Mouse (Mus musculus) MEL (cell line): ENCODE data around the gene Smyd3. TPM values are rescaled to one million over a fixed set of nuclear protein-coding genes. Genes with fewer than 3 reads are reported as not detected.
A peak's percentile ranks its signal among the peaks of the same experiment; 100 is the strongest.

Experiments used
- DNase-seq: peaks from one replicate; pipeline ENCODE4 v3.0.0; 2011; ENCODE audit warnings: low read depth, low spot score
- H3K27ac ChIP-seq: 2 replicates; pipeline ENCODE4 v1.5.1; 2012; ENCODE audit warnings: low read depth, mild to moderate bottlenecking, control low read depth, low read length, moderate library complexity; ENCODE audit not compliant: control insufficient read depth
- H3K27me3 ChIP-seq, 2 experiments: fragments of 150-350 bp in 1 of 2; sonication (generic) in 1 of 2; 2 replicates each; pipeline ENCODE4 v1.6.1; 2012; ENCODE audit warnings: low read length in 2 of 2, mild to moderate bottlenecking in 2 of 2, improper control_type of control experiment in 1 of 2, moderate library complexity in 1 of 2; ENCODE audit not compliant: insufficient read depth in 2 of 2, control insufficient read depth in 1 of 2
- H3K36me3 ChIP-seq, 2 experiments: 2 replicates each; pipeline ENCODE4 v1.6.1; 2012 to 2014; ENCODE audit warnings: low read length in 2 of 2, improper control_type of control experiment in 1 of 2, inconsistent platforms in 1 of 2, mild to moderate bottlenecking in 1 of 2; ENCODE audit not compliant: insufficient read depth in 2 of 2, control insufficient read depth in 1 of 2
- H3K4me1 ChIP-seq, 2 experiments: fragments of 150-350 bp in 1 of 2; sonication (generic) in 1 of 2; 2 replicates each; pipeline ENCODE4 v1.6.1; 2012; ENCODE audit warnings: low read length in 2 of 2, improper control_type of control experiment in 1 of 2, mild to moderate bottlenecking in 1 of 2; ENCODE audit not compliant: insufficient read depth in 2 of 2, control insufficient read depth in 1 of 2
- H3K4me3 ChIP-seq, 2 experiments: fragments of 150-350 bp in 1 of 2; sonication (generic) in 1 of 2; 2 replicates each; pipeline ENCODE4 v1.5.1; 2012; ENCODE audit warnings: low read depth in 2 of 2, low read length in 2 of 2, mild to moderate bottlenecking in 2 of 2, moderate library complexity in 2 of 2, control low read depth in 1 of 2, improper control_type of control experiment in 1 of 2; ENCODE audit not compliant: control insufficient read depth in 1 of 2, insufficient read depth in 1 of 2
- H3K79me2 ChIP-seq: 2 replicates; pipeline ENCODE4 v1.6.1; 2012; ENCODE audit warnings: mild to moderate bottlenecking, low read length, moderate library complexity; ENCODE audit not compliant: control insufficient read depth, poor library complexity, insufficient read depth
- H3K9ac ChIP-seq: 2 replicates; pipeline ENCODE4 v1.6.1; 2012; ENCODE audit warnings: low read depth, mild to moderate bottlenecking, control low read depth, low read length, moderate library complexity; ENCODE audit not compliant: control insufficient read depth, poor library complexity, severe bottlenecking
- H3K9me3 ChIP-seq: fragments of 150-350 bp; sonication (generic); replicated peaks from 2 replicates; pipeline ENCODE4 v1.6.1; 2012; ENCODE audit warnings: mild to moderate bottlenecking, low read length, improper control_type of control experiment, moderate library complexity; ENCODE audit not compliant: insufficient read depth
- E2F4 ChIP-seq: IDR thresholded peaks from 2 replicates; pipeline ENCODE4 v1.6.1; 2011; ENCODE audit warnings: low read depth, low read length, improper control_type of control experiment, borderline replicate concordance
- ELF1 ChIP-seq: IDR thresholded peaks from 2 replicates; pipeline ENCODE4 v1.6.1; 2014; ENCODE audit warnings: low read depth, mild to moderate bottlenecking, inconsistent platforms, low read length, improper control_type of control experiment, moderate library complexity
- EP300 ChIP-seq, 2 experiments: IDR thresholded peaks; 2 replicates each; pipeline ENCODE4 v1.6.1; 2011; ENCODE audit warnings: improper control_type of control experiment in 2 of 2, low read length in 2 of 2, low read depth in 1 of 2, mild to moderate bottlenecking in 1 of 2
- GATA1 ChIP-seq: IDR thresholded peaks from 2 replicates; pipeline ENCODE4 v1.6.1; 2011; ENCODE audit warnings: low read depth, low read length, improper control_type of control experiment
- HCFC1 ChIP-seq: IDR thresholded peaks from 2 replicates; pipeline ENCODE4 v1.6.1; 2012; ENCODE audit warnings: low read depth, mild to moderate bottlenecking, inconsistent platforms, low read length, improper control_type of control experiment, moderate library complexity
- MEF2A ChIP-seq: IDR thresholded peaks from 2 replicates; pipeline ENCODE4 v1.6.1; 2014; ENCODE audit warnings: low read depth, mild to moderate bottlenecking, inconsistent platforms, low read length, improper control_type of control experiment; ENCODE audit not compliant: poor library complexity, insufficient replicate concordance, severe bottlenecking; ENCODE audit errors: extremely low read depth
- NRF1 ChIP-seq: IDR thresholded peaks from 2 replicates; pipeline ENCODE4 v1.6.1; 2014; ENCODE audit warnings: low read depth, mild to moderate bottlenecking, inconsistent platforms, low read length, improper control_type of control experiment, moderate library complexity; ENCODE audit not compliant: poor library complexity, insufficient read depth, severe bottlenecking
- POLR2A ChIP-seq, 2 experiments: IDR thresholded peaks; 2 replicates each; pipeline ENCODE4 v1.6.1; 2011 to 2012; ENCODE audit warnings: low read length in 2 of 2, mild to moderate bottlenecking in 2 of 2, control low read depth in 1 of 2, improper control_type of control experiment in 1 of 2, low read depth in 1 of 2, moderate library complexity in 1 of 2; ENCODE audit not compliant: control insufficient read depth in 1 of 2, insufficient read depth in 1 of 2, poor library complexity in 1 of 2
- POLR2AphosphoS2 ChIP-seq: IDR thresholded peaks from 2 replicates; pipeline ENCODE4 v1.6.1; 2011; ENCODE audit warnings: low read length, improper control_type of control experiment
- RCOR1 ChIP-seq: IDR thresholded peaks from 2 replicates; pipeline ENCODE4 v1.6.1; 2012; ENCODE audit warnings: low read depth, mild to moderate bottlenecking, inconsistent platforms, low read length, improper control_type of control experiment
- SIN3A ChIP-seq: IDR thresholded peaks from 2 replicates; pipeline ENCODE4 v1.6.1; 2012; ENCODE audit warnings: low read length, improper control_type of control experiment, inconsistent platforms
- TAL1 ChIP-seq: IDR thresholded peaks from 2 replicates; pipeline ENCODE4 v1.6.1; 2012; ENCODE audit warnings: mild to moderate bottlenecking, inconsistent platforms, low read length, moderate library complexity, mixed read lengths
- TBP ChIP-seq: IDR thresholded peaks from 2 replicates; pipeline ENCODE4 v1.8.0; 2011; ENCODE audit warnings: low read depth, low read length, improper control_type of control experiment
- ZNF384 ChIP-seq: IDR thresholded peaks from 2 replicates; pipeline ENCODE4 v1.6.1; 2012; ENCODE audit warnings: low read depth, mild to moderate bottlenecking, inconsistent platforms, low read length, improper control_type of control experiment
- polyA plus RNA-seq, 2 experiments: library from polyadenylated mRNA; stranded (reverse) in 1 of 2; unstranded in 1 of 2; fragments of >175 nt in 1 of 2; fragments of >200 nt in 1 of 2; gene quantifications; 2 replicates each; pipeline versions ENCODE4 v1.2.1 to v1.2.4; 2012; ENCODE audit warnings: low replicate concordance in 2 of 2, low read depth in 1 of 2; ENCODE audit not compliant: insufficient read length in 2 of 2, insufficient read depth in 1 of 2, missing spikeins in 1 of 2
- total RNA-seq: library from RNA; depleted of rRNA; stranded (reverse); fragments of 300-350 nt; gene quantifications from 2 replicates; pipeline ENCODE4 v1.2.3, GENCODE M21; 2012

The Smyd3 gene
- total and polyA plus RNA-seq, 3 experiments: 13.3 to 18.2 TPM; not detected in 1

GRCm38 (mm10) chr1:179443423-179443822 is 74.4 kb downstream of the Smyd3 start:
- Histone ChIP-seq H3K4me1 (no peaks in the 10 kb centered on the region), H3K9me3 (no peaks in the 10 kb centered on the region), H3K9ac (no peak overlapping the region), H3K27me3 (no peaks in the 10 kb centered on the region), H3K4me3 (no peak overlapping the region), H3K36me3 (no peaks in the 10 kb centered on the region), H3K27ac (no peak overlapping the region), H3K79me2 (no peaks in the 10 kb centered on the region)
- no peak for DNase-seq
- TF ChIP-seq TBP (no peak), EP300 (IDR thresholded peaks at IDR 0.05; ENCODE audit: low read depth in 1 of 2, low read length in 2 of 2) (no peak), TAL1 (no peak), ELF1 (no peak), E2F4 (no peak), POLR2AphosphoS2 (no peak), ZNF384 (no peak), RCOR1 (no peak), POLR2A (IDR thresholded peaks at IDR 0.05; ENCODE audit: control insufficient read depth in 1 of 2, insufficient read depth in 1 of 2, low read depth in 1 of 2, low read length in 2 of 2, poor library complexity in 1 of 2) (no peak)

GRCm38 (mm10) chr1:179436596-179436995 is 81.2 kb downstream of the Smyd3 start:
- Histone ChIP-seq H3K27ac (no peak overlapping the region), H3K79me2 (no peaks in the 10 kb centered on the region), H3K27me3 (no peaks in the 10 kb centered on the region), H3K36me3 (peaks cover 0 to 5% of the 10 kb centered on the region in 2 experiments; a peak in 1 of 4 replicates), H3K4me1 (peaks cover 0 to 3% of the 10 kb centered on the region in 2 experiments; a peak in 1 of 4 replicates), H3K4me3 (no peak overlapping the region), H3K9me3 (no peaks in the 10 kb centered on the region), H3K9ac (no peak overlapping the region)
- TF ChIP-seq GATA1 (no peak), POLR2AphosphoS2 (no peak)
- DNase-seq: no peak

- H3K36me3 ChIP-seq: peaks cover 0 to 5% of the 10 kb centered on the region in 2 experiments; a peak in 1 of 4 replicates
- no peaks in the 10 kb centered on the region for H3K9me3 ChIP-seq
- H3K4me1 ChIP-seq: peaks cover 0 to 3% of the 10 kb centered on the region in 2 experiments; a peak in 1 of 4 replicates
- H3K4me3 ChIP-seq: no peak overlapping the region
- H3K27me3 ChIP-seq: no peaks in the 10 kb centered on the region
- no peak overlapping the region for H3K9ac ChIP-seq
- H3K79me2 ChIP-seq: no peaks in the 10 kb centered on the region
- H3K27ac ChIP-seq: no peak overlapping the region
- peak; percentile 64 for DNase-seq
- TF ChIP-seq SIN3A (no peak), GATA1 (no peak), POLR2A (IDR thresholded peaks at IDR 0.05; ENCODE audit: control insufficient read depth in 1 of 2, insufficient read depth in 1 of 2, low read depth in 1 of 2, low read length in 2 of 2, poor library complexity in 1 of 2) (no peak), EP300 (IDR thresholded peaks at IDR 0.05; ENCODE audit: low read depth in 1 of 2, low read length in 2 of 2) (peak in 1 of 2 experiments; percentile 70; a peak in 1 of 4 replicates), MEF2A (no peak), NRF1 (no peak), HCFC1 (no peak)
These were observed 83.2 kb downstream of the Smyd3 start for GRCm38 (mm10) chr1:179434443-179435260.
